Mouse (Mus musculus) spleen, adult 2 months (tissue): ENCODE results near the gene Olfr1463. TPM values are rescaled to one million over a fixed set of nuclear protein-coding genes. Genes with fewer than 3 reads are reported as not detected.

Experiments used
- DNase-seq, 2 experiments: peaks; one replicate each; pipeline versions ENCODE4 v3.0.0 to v3.0.0-alpha.2; 2012 to 2021; ENCODE audit warnings: low spot score in 2 of 2, low read depth in 1 of 2
- H3K27ac ChIP-seq: fragments of 200-500 bp; 2 replicates; pipeline ENCODE4 v1.5.1; 2012; ENCODE audit warnings: low read length, inconsistent platforms; ENCODE audit not compliant: insufficient read depth
- H3K27me3 ChIP-seq: fragments of 200-500 bp; 2 replicates; pipeline ENCODE4 v1.6.1; 2012; ENCODE audit warnings: mild to moderate bottlenecking, moderate library complexity, low read length, inconsistent platforms; ENCODE audit not compliant: control insufficient read depth, insufficient read depth
- H3K36me3 ChIP-seq: fragments of 200-500 bp; 2 replicates; pipeline ENCODE4 v1.6.1; 2012; ENCODE audit warnings: mild to moderate bottlenecking, low read length, inconsistent platforms; ENCODE audit not compliant: control insufficient read depth, insufficient read depth
- H3K4me1 ChIP-seq: fragments of 200-500 bp; 2 replicates; pipeline ENCODE4 v1.6.1; 2011; ENCODE audit warnings: inconsistent platforms; ENCODE audit not compliant: control insufficient read depth, insufficient read depth, insufficient read length
- H3K4me3 ChIP-seq: fragments of 200-500 bp; 2 replicates; pipeline ENCODE4 v1.5.1; 2011; ENCODE audit warnings: mild to moderate bottlenecking, inconsistent platforms; ENCODE audit not compliant: insufficient read depth, insufficient read length; ENCODE audit errors: extremely low read depth
- CTCF ChIP-seq: fragments of 200-500 bp; IDR thresholded peaks from 2 replicates; pipeline ENCODE4 v1.5.1; 2011; ENCODE audit warnings: mild to moderate bottlenecking, inconsistent platforms; ENCODE audit not compliant: insufficient read depth, insufficient read length, insufficient replicate concordance; ENCODE audit errors: extremely low read depth
- POLR2A ChIP-seq: fragments of 200-500 bp; IDR thresholded peaks from 2 replicates; pipeline ENCODE4 v1.6.1; 2011; ENCODE audit warnings: low read depth, low read length, inconsistent platforms
- WGBS: fragments of 180-500 bp; shearing (Covaris S2); methylation state at CpG from one replicate; pipeline ENCODE4 v1.1.7; 2018; 5-methylcytosine and 5-hydroxymethylcytosine counted together
- polyA plus RNA-seq: library from polyadenylated mRNA; depleted of rRNA; stranded (reverse); fragments of >200 nt; gene quantifications from 2 replicates; pipeline ENCODE4 v1.2.3, GENCODE M21; 2012; rRNA removed

Gene Olfr1463
- polyA plus RNA-seq, result not detected in 2 replicates

DNA sequence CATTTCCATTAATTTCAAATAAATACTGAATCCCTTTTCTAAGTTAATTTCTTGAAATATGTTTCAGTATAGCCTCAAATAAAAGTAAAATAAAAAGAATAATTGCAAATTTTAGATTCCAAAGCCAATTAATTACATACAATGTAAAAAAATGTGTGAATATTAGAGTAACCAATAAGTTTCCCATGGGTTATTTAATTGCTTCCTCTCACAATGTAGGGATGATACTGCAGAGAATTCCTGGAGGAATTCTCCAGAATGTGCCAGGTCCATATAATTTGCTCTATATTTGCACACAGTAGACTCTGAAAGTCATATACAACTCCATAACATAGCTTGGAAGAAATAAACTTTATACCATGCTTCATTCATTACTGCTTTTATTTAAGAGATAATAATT is at the start of gene Olfr1463:
Gene Olfr1463 (plus strand): TSS at position 301 of the 400 bp plus-strand sequence.
- H3K4me1 ChIP-seq, result no peaks in the 10 kb centered on the region
- no peaks in the 10 kb centered on the region for H3K36me3 ChIP-seq
- H3K27me3 ChIP-seq, result no peaks in the 10 kb centered on the region
- no peak for TF ChIP-seq POLR2A
- no peak for TF ChIP-seq CTCF
- H3K27ac ChIP-seq, result no peak within 1 kb of the TSS
- no peak for DNase-seq
- H3K4me3 ChIP-seq, result no peak within 1 kb of the TSS

- WGBS, result 92% methylated on average over 1 of the region's 1 CpGs
- H3K27me3 ChIP-seq, result no peaks in the 10 kb centered on the region
- no peak within 1 kb of the TSS for H3K27ac ChIP-seq
- no peaks in the 10 kb centered on the region for H3K4me1 ChIP-seq
- no peak within 1 kb of the TSS for H3K4me3 ChIP-seq
- H3K36me3 ChIP-seq, result no peaks in the 10 kb centered on the region
- DNase-seq, result no peak
- no peak for TF ChIP-seq CTCF
- TF ChIP-seq POLR2A, result no peak
Observed at GRCm38 (mm10) chr19:13185434-13185833, 45.7 kb upstream of the Olfr1463 start, which contains the start of gene Olfr1462. Gene Olfr1462 (plus strand): TSS chr19:13185734.

GRCm38 (mm10) chr19:13221666-13222065 is 9.5 kb upstream of the Olfr1463 start:
- Histone ChIP-seq H3K27me3 (no peaks in the 10 kb centered on the region), H3K36me3 (no peaks in the 10 kb centered on the region), H3K4me3 (no peak overlapping the region), H3K4me1 (no peaks in the 10 kb centered on the region), H3K27ac (no peak overlapping the region)
- 90% methylated on average over 11 of the region's 11 CpGs for WGBS
- TF ChIP-seq POLR2A (no peak), CTCF (no peak)
- no peak for DNase-seq

Other genes starting within 250 kb of the Olfr1463 start
- gene Olfr1451, start 236.3 kb upstream of the Olfr1463 start, polyA plus RNA-seq, result not detected in 2 replicates
- not detected in 2 replicates for gene Olfr1453, start 203.0 kb upstream of the Olfr1463 start, polyA plus RNA-seq
- not detected in 2 replicates for gene Olfr1454, start 170.7 kb upstream of the Olfr1463 start, polyA plus RNA-seq
- not detected in 2 replicates for gene Olfr1457, start 133.4 kb upstream of the Olfr1463 start, polyA plus RNA-seq
- gene Olfr1458, start 124.6 kb upstream of the Olfr1463 start, polyA plus RNA-seq, result not detected in 2 replicates
- not detected in 2 replicates for gene Olfr1459, start 81.8 kb upstream of the Olfr1463 start, polyA plus RNA-seq
- gene Olfr1461, start 68.3 kb upstream of the Olfr1463 start, polyA plus RNA-seq, result not detected in 2 replicates
- gene Olfr1462, start 45.6 kb upstream of the Olfr1463 start, polyA plus RNA-seq, result not detected in 2 replicates
- not detected in 2 replicates for gene Olfr1465, start 84.2 kb downstream of the Olfr1463 start, polyA plus RNA-seq
- not detected in 2 replicates for gene Olfr1466, start 107.5 kb downstream of the Olfr1463 start, polyA plus RNA-seq
- gene Olfr1467, start 130.9 kb downstream of the Olfr1463 start, polyA plus RNA-seq, result not detected in 2 replicates
- gene Olfr1469, start 176.5 kb downstream of the Olfr1463 start, polyA plus RNA-seq, result not detected in 2 replicates
- gene Olfr1471, start 212.1 kb downstream of the Olfr1463 start, polyA plus RNA-seq, result not detected in 2 replicates
- gene Olfr1472, start 224.8 kb downstream of the Olfr1463 start, polyA plus RNA-seq, result not detected in 2 replicates
- gene Olfr1474, start 238.2 kb downstream of the Olfr1463 start, polyA plus RNA-seq, result not detected in 2 replicates
- gene Olfr1475, start 248.9 kb downstream of the Olfr1463 start, polyA plus RNA-seq, result not detected in 2 replicates